Mouse (Mus musculus): ENCODE measurements around the gene Etfbkmt. TPM values are rescaled to one million over a fixed set of nuclear protein-coding genes. Genes with fewer than 3 reads are reported as not detected.
"Not testable (repeated sequence)": the region's sequence is repeated elsewhere in the genome, so short reads cannot be mapped to it uniquely, and the experiment has no call there.

Gene Etfbkmt
- polyA plus RNA-seq, 1 experiment from 2014 or later, result 11.5 TPM

DNA sequence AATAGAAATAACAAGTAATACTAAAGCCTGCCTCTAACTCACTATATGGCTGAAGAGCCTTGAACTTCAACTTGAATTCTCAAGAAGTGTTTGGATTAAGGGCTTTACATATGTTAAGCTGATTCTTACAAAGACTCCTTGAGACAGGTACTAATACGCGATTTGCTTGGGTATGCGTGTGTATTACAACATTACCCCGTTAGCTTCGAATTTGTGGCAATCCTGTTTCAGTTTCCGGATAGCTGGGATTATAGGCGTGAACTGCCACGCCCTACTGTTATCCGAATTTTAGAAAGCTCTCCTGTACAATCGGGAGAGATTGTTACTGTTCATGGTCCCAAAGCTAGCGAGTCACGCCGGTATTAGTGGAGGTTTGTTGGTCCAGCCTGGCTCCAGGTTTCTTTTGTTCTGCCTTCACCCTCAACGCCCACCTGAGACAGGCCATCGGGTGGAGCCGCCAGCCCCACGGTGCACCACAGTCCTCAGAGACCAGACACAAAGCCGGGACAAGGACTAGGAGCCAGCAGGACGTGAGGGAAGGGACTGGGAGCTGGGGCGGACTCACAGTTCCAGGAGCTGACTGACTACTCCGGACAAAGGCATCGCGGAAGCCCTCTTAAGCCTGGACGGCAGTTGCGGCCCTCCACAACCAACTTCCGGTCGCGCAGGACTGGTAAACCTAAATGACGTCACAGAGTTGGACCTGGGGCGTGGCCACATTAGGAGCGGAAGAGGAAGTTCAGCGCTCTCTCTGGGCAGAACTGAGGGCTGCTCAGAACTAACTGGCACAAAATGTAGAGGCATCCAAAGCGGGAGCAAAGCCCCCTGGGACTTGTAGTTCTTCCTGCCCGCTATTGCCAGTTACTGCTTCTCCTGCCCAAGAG lies 48.6 kb downstream of the Etfbkmt start, which contains the start of gene Amn1:
Amn1 (minus strand) TSS at position 672 of the 884 bp plus-strand sequence.
- no peaks in the 10 kb centered on the region for H3K9me3 ChIP-seq (replicated peaks)
- H3K27ac ChIP-seq, result peak within 1 kb of the TSS; percentile 85
- no peaks in the 10 kb centered on the region for H3K27me3 ChIP-seq
- peak; percentile 93 for DNase-seq
- H3K36me3 ChIP-seq, result 0 out of 2 replicates have a peak, but pooled peaks cover 4% of the 10 kb centered on the region
- WGBS (ENCODE audit: insufficient replicate concordance), result under 1% methylated on average over 34 of the region's 34 CpGs
- peaks cover 54% of the 10 kb centered on the region for H3K4me1 ChIP-seq (replicated peaks)
- peak within 1 kb of the TSS; percentile 68 for H3K4me2 ChIP-seq
- H3K9ac ChIP-seq, result peak within 1 kb of the TSS; percentile 77
- peak within 1 kb of the TSS; percentile 69 for H3K4me3 ChIP-seq (replicated peaks)
- peak; percentile 91 for ATAC-seq (ENCODE audit: low read depth)

DNA sequence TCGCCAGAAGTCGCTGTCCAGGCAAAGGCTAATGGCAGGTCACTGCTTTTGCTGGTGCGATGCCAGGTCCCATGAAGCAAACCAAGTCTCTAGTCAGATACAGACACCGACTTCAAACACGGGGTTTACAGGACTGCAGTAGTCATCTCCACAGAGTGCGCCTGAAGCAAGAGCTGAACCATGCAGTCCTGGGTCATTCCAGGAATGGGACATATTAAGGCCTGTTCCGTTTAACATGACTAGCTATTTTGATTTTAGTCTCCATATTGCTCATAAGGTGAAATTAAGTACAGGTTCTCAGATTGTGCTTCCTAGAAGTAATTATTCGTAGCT lies 49.2 kb downstream of the Etfbkmt start:
- Histone ChIP-seq H3K4me3 (replicated peaks) (peak overlapping the region; percentile 69), H3K27ac (peak overlapping the region; percentile 75), H3K27me3 (no peaks in the 10 kb centered on the region), H3K4me1 (replicated peaks) (peaks cover 57% of the 10 kb centered on the region), H3K36me3 (0 out of 2 replicates have a peak, but pooled peaks cover 1% of the 10 kb centered on the region), H3K9ac (peak overlapping the region; percentile 68), H3K9me3 (replicated peaks) (no peaks in the 10 kb centered on the region), H3K4me2 (peak overlapping the region; percentile 68)
- peak; percentile 35 for ATAC-seq (ENCODE audit: low read depth)
- DNase-seq, result no peak
- WGBS (ENCODE audit: insufficient replicate concordance), result 31% methylated on average over 8 of the region's 8 CpGs

DNA sequence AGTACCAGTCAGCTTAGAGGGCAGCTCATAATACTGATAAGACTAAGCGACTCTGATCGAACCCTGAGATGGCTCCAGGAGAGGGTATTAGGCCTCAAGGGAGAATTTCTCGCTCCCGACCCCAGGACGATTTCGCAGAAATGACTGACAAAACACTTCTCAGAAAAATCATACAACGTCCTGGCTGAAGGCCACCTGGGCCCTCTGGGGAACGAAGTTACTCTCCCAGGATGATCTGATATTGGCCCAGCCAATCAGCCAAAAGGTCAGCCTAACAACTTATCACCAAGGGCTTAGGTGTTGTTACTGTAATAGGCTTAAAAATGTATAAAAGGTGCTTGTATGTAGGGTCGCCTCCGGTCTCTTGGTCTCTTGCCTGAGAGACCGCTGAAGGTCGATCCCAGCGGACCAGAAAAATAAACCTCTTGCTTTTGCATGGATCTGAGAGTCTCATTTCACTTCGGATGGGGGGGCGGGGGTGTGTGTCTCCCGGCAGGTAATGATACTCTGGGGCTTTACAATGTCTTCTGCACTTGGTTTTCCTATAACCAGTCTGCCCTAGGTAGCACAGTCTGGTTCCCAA lies 49.8 kb downstream of the Etfbkmt start:
- H3K9ac ChIP-seq, result peak overlapping the region; percentile 68; the same call in 1 of the 2 replicates
- no peak for ATAC-seq (ENCODE audit: low read depth)
- peak overlapping the region; percentile 69 for H3K4me3 ChIP-seq (replicated peaks)
- peaks cover 57% of the 10 kb centered on the region for H3K4me1 ChIP-seq (replicated peaks)
- H3K9me3 ChIP-seq (replicated peaks), result no peaks in the 10 kb centered on the region
- peak overlapping the region; percentile 68 for H3K4me2 ChIP-seq
- H3K36me3 ChIP-seq, result no peaks in the 10 kb centered on the region
- peak overlapping the region; percentile 75 for H3K27ac ChIP-seq
- DNase-seq, result no peak
- no peaks in the 10 kb centered on the region for H3K27me3 ChIP-seq
- 82% methylated on average over 16 of the region's 16 CpGs for WGBS (ENCODE audit: insufficient replicate concordance)

- not testable (repeated sequence) for H3K4me3 ChIP-seq (replicated peaks); H3K27me3 ChIP-seq; H3K9ac ChIP-seq; H3K4me2 ChIP-seq; ATAC-seq (ENCODE audit: low read depth); H3K36me3 ChIP-seq; H3K9me3 ChIP-seq (replicated peaks); DNase-seq
- Histone ChIP-seq H3K27ac (peak overlapping the region; percentile 43; the same call in 1 of the 2 replicates), H3K4me1 (replicated peaks) (peaks cover 66% of the 10 kb centered on the region)
- 75% methylated on average over 5 of the region's 5 CpGs for WGBS (ENCODE audit: insufficient replicate concordance)
These were observed 52.3 kb downstream of the Etfbkmt start for GRCm38 (mm10) chr6:149191951-149192350.

DNA sequence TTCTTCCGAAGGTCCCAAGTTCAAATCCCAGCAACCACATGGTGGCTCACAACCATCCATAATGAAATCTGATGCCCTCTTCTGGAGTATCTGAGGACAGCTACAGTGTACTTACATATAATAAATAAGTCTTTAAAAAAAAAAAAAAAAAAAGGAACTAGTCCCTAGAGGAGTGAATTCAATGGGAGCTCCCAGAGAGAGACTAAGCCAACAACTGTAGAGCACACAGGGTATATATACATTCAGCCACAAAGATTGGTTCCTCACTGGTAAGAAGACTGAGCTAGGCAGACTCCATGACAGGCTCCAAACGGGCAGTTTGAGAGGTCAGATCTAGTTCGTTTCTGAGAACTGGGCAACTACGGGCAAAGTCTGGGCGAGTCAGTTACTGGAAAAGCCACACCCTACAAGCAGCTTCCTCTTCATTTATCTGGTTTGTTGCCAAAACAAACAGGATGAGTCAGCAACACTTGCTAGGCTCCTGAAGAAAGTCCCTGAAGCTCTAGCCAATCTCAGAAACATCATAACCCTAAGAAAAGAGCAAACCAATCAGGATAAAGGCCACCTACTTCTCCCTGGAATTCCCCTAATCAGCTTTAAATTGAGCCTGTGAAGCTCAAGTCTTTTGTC lies 53.7 kb downstream of the Etfbkmt start:
- Histone ChIP-seq H3K4me3 (replicated peaks) (no peak overlapping the region), H3K36me3 (no peaks in the 10 kb centered on the region), H3K4me2 (peak overlapping the region; percentile 46), H3K4me1 (replicated peaks) (peaks cover 64% of the 10 kb centered on the region), H3K9ac (0 out of 2 replicates have a peak overlapping the region, but pooled peaks have one; percentile 12), H3K9me3 (replicated peaks) (no peaks in the 10 kb centered on the region), H3K27ac (peak overlapping the region; percentile 93), H3K27me3 (no peaks in the 10 kb centered on the region)
- peak; percentile 89 for ATAC-seq (ENCODE audit: low read depth)
- DNase-seq, result peak; percentile 78
- 30% methylated on average over 5 of the region's 5 CpGs for WGBS (ENCODE audit: insufficient replicate concordance)

GRCm38 (mm10) chr6:149197116-149197515 lies 57.5 kb downstream of the Etfbkmt start:
- H3K4me1 ChIP-seq (replicated peaks), result peaks cover 49% of the 10 kb centered on the region
- WGBS (ENCODE audit: insufficient replicate concordance), result 59% methylated on average over 3 of the region's 3 CpGs
- H3K27me3 ChIP-seq, result no peaks in the 10 kb centered on the region
- no peak overlapping the region for H3K9ac ChIP-seq
- ATAC-seq (ENCODE audit: low read depth) (no peak), DNase-seq (no peak)
- no peaks in the 10 kb centered on the region for H3K9me3 ChIP-seq (replicated peaks)
- no peaks in the 10 kb centered on the region for H3K36me3 ChIP-seq
- no peak overlapping the region for H3K27ac ChIP-seq
- H3K4me3 ChIP-seq (replicated peaks), result no peak overlapping the region
- no peak overlapping the region for H3K4me2 ChIP-seq

DNA sequence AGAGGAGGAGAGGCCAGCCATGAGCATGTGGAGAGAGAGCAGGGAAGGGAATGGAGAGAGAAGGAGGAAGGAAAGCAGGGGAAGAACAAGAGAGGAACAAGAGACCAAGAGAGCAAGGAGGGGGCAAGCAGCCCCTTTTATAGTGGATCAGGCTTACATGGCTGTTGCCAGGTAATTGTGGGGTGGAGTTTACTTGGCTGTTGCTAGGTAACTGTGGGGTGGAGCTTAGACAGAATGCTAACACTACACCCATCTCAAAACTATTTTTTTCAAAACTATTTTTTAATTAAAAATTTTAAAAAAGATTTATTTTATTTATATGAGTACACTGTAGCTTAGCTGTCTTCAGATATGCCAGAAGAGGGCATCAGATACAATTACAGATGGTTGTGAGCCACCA lies 58.9 kb downstream of the Etfbkmt start:
- H3K27me3 ChIP-seq, result no peaks in the 10 kb centered on the region

More for the DNA sequence above, 58.9 kb downstream of the Etfbkmt start:
- no peak for DNase-seq
- no peaks in the 10 kb centered on the region for H3K36me3 ChIP-seq
- H3K4me2 ChIP-seq, result no peak overlapping the region
- H3K4me3 ChIP-seq (replicated peaks), result no peak overlapping the region
- no peak overlapping the region for H3K27ac ChIP-seq
- H3K4me1 ChIP-seq (replicated peaks), result peaks cover 36% of the 10 kb centered on the region
- no peaks in the 10 kb centered on the region for H3K9me3 ChIP-seq (replicated peaks)
- H3K9ac ChIP-seq, result no peak overlapping the region
- peak; percentile 56; the same call in 1 of the 2 replicates for ATAC-seq (ENCODE audit: low read depth)

Other genes with a start within 250 kb of the Etfbkmt start
- 7.2 and 8.0 TPM in 2 replicates for gene Caprin2, start 243.6 kb upstream of the Etfbkmt start, polyA plus RNA-seq (2015; fragmentation: Nextera tagmentation; extraction: Ambion mirVana)
- 27.0 and 32.8 TPM in 2 replicates for gene Sinhcaf, start 193.4 kb upstream of the Etfbkmt start, polyA plus RNA-seq (2015; fragmentation: Nextera tagmentation; extraction: Ambion mirVana)
- gene Dennd5b, start 38.2 kb upstream of the Etfbkmt start, polyA plus RNA-seq (2015; fragmentation: Nextera tagmentation; extraction: Ambion mirVana), result 3.8 and 4.3 TPM in 2 replicates
- not detected in 2 replicates for gene Gm10203, start 9.7 kb upstream of the Etfbkmt start, polyA plus RNA-seq (2015; fragmentation: Nextera tagmentation; extraction: Ambion mirVana)
- gene Amn1, start 48.9 kb downstream of the Etfbkmt start, polyA plus RNA-seq (2015; fragmentation: Nextera tagmentation; extraction: Ambion mirVana), result 7.7 and 8.0 TPM in 2 replicates
- gene Resf1, start 169.6 kb downstream of the Etfbkmt start, polyA plus RNA-seq (2015; fragmentation: Nextera tagmentation; extraction: Ambion mirVana), result 24.6 and 32.0 TPM in 2 replicates